Mouse (Mus musculus) forebrain, embryonic 15.5 days (tissue): Measurements from ENCODE around the gene Gm6793. TPM values are rescaled to one million over a fixed set of nuclear protein-coding genes. Genes with fewer than 3 reads are reported as not detected.

Source experiments
- ATAC-seq: fragments of 200-750 bp; cut with Nextera tagmentation; replicated peaks from 2 replicates; pipeline ENCODE4 v1.8.0; 2017; ENCODE audit warnings: mild to moderate bottlenecking, moderate TSS enrichment, moderate library complexity
- H3K27ac ChIP-seq: fragments of 300-500 bp; sonication (generic); replicated peaks from 2 replicates; pipeline ENCODE4 v1.5.1; 2015; ENCODE audit warnings: mild to moderate bottlenecking, inconsistent platforms
- H3K27me3 ChIP-seq: fragments of 300-500 bp; sonication (generic); 2 replicates; pipeline ENCODE4 v1.6.1; 2015; ENCODE audit warnings: inconsistent platforms
- H3K36me3 ChIP-seq: fragments of 300-500 bp; sonication (generic); 2 replicates; pipeline ENCODE4 v1.6.1; 2015; ENCODE audit warnings: mild to moderate bottlenecking, inconsistent platforms
- H3K4me1 ChIP-seq: fragments of 300-500 bp; sonication (generic); 2 replicates; pipeline ENCODE4 v1.6.1; 2015; ENCODE audit warnings: inconsistent platforms
- H3K4me2 ChIP-seq: fragments of 300-500 bp; sonication (generic); replicated peaks from 2 replicates; pipeline ENCODE4 v1.6.1; 2015; ENCODE audit warnings: mild to moderate bottlenecking, inconsistent platforms
- H3K4me3 ChIP-seq: fragments of 300-500 bp; sonication (generic); 2 replicates; pipeline ENCODE4 v1.5.1; 2015; ENCODE audit warnings: mild to moderate bottlenecking, inconsistent platforms
- H3K9ac ChIP-seq: fragments of 300-500 bp; sonication (generic); replicated peaks from 2 replicates; pipeline ENCODE4 v1.6.1; 2015; ENCODE audit warnings: mild to moderate bottlenecking, inconsistent platforms
- H3K9me3 ChIP-seq: fragments of 300-500 bp; sonication (generic); 2 replicates; pipeline ENCODE4 v1.6.1; 2016; ENCODE audit warnings: inconsistent platforms
- WGBS: fragments of 180-500 bp; shearing (Covaris S2); methylation state at CpG from one replicate; pipeline ENCODE4 v1.1.7; 2015; ENCODE audit warnings: mixed read lengths; 5-methylcytosine and 5-hydroxymethylcytosine counted together
- polyA plus RNA-seq: library from polyadenylated mRNA; unstranded; fragments of >200 nt; fragmentation: Nextera tagmentation; extraction: Ambion mirVana; gene quantifications from 2 replicates; pipeline ENCODE4 v1.2.1, GENCODE M21; 2015

Gene Gm6793
- 0.20 and 0.80 TPM in 2 replicates for polyA plus RNA-seq

DNA sequence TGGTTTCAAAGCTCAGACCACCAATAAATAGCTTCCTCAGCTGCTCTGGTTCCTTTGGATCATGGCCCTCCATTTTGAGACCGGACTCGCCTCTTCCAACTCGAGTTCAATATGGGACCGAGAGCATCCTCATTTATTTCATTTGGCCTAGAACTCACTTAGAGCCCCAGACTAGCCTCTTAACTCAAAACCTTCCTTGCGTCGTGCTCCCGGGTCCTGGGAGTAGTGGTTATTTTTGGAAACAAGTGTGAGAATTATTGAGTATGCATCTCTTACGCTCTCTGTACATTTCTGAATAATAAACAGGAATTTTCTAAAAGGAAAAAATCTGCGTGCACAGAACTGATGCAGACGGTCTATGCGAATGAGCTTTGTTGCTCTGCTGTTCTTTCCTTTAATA, at the start of gene Gm6793:
TSS of gene Gm6793 (minus strand) at position 101 of the 400 bp plus-strand sequence.
- Histone ChIP-seq H3K27me3 (no peaks in the 10 kb centered on the region), H3K27ac (no peak within 1 kb of the TSS), H3K4me2 (no peak within 1 kb of the TSS), H3K4me3 (no peak within 1 kb of the TSS), H3K4me1 (peaks cover 22% of the 10 kb centered on the region), H3K36me3 (peaks cover 37% of the 10 kb centered on the region), H3K9me3 (no peaks in the 10 kb centered on the region), H3K9ac (no peak within 1 kb of the TSS)
- WGBS: 88% methylated on average over 11 of the region's 11 CpGs
- ATAC-seq: no peak

DNA sequence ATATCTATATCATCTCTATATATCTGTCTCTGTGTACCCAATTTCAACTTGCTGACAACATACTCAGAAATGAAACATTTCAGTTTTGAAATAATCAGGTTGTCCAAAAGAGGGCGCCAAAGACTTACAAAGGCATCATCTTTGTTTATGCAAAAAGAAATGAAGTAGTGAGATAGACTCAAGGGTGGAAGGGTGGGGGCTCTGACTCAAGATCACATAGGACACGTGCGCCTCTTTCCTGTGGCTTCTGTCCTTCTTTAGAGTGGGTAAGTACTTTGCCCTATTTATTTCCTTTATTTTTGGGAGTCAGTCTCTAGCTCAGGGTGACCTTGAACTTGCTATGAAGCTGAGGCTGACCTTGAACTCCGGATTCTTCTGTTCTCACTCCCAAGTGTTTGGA, 46.5 kb upstream of the Gm6793 start:
- peak; percentile 51; the same call in 1 of the 2 replicates for ATAC-seq
- Histone ChIP-seq H3K27me3 (no peaks in the 10 kb centered on the region), H3K4me2 (no peak overlapping the region), H3K4me1 (0 out of 2 replicates have a peak, but pooled peaks cover 3% of the 10 kb centered on the region), H3K9me3 (no peaks in the 10 kb centered on the region), H3K4me3 (no peak overlapping the region), H3K9ac (no peak overlapping the region), H3K27ac (no peak overlapping the region), H3K36me3 (no peaks in the 10 kb centered on the region)
- 36% methylated on average over 4 of the region's 4 CpGs for WGBS

DNA sequence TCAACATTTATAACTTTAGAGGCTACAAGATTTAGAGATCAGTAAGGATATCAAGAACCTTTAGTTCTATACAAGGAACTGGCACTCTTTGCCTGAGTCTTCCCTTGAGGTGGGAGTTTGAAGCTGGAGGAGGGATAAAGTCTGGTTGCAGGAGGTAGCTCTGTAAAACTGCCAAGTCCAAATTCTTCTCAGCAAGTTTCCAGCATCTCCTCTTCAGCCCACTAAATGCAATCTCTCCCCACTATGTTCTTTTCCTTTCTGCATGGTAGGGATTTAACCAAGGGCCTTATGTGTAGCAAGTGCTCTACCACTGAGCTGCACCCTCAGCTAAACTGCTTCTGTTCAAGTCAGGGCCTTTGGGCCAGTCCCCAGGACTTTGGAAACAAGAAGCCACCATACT, 39.6 kb upstream of the Gm6793 start:
- Histone ChIP-seq H3K9ac (no peak overlapping the region), H3K4me2 (no peak overlapping the region), H3K27ac (no peak overlapping the region), H3K9me3 (no peaks in the 10 kb centered on the region), H3K27me3 (no peaks in the 10 kb centered on the region), H3K4me1 (no peaks in the 10 kb centered on the region), H3K4me3 (no peak overlapping the region), H3K36me3 (no peaks in the 10 kb centered on the region)
- no peak for ATAC-seq

DNA sequence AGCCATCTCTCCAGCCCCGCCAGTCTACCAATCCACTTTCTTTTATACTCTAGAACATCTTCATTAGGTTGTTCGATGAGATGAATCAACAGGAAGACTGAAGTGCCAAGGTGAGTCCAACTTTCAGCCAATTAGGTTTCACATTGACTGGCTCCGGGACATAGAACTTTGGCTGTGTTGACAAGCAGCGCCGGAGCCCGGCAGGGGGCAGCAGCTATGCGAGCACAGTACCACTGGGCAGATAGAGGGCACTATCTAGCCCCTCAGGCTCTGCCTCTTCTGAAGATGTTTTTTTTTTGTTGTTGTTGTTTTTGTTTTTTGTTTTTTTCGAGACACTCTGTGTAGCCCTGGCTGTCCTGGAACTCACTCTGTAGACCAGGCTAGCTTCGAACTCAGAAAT, 36.7 kb upstream of the Gm6793 start:
- no peaks in the 10 kb centered on the region for H3K9me3 ChIP-seq
- no peak overlapping the region for H3K4me2 ChIP-seq
- no peaks in the 10 kb centered on the region for H3K27me3 ChIP-seq
- H3K27ac ChIP-seq: no peak overlapping the region
- no peaks in the 10 kb centered on the region for H3K4me1 ChIP-seq
- H3K9ac ChIP-seq: no peak overlapping the region
- no peak for ATAC-seq
- H3K4me3 ChIP-seq: no peak overlapping the region
- WGBS: 81% methylated on average over 9 of the region's 9 CpGs
- no peaks in the 10 kb centered on the region for H3K36me3 ChIP-seq

DNA sequence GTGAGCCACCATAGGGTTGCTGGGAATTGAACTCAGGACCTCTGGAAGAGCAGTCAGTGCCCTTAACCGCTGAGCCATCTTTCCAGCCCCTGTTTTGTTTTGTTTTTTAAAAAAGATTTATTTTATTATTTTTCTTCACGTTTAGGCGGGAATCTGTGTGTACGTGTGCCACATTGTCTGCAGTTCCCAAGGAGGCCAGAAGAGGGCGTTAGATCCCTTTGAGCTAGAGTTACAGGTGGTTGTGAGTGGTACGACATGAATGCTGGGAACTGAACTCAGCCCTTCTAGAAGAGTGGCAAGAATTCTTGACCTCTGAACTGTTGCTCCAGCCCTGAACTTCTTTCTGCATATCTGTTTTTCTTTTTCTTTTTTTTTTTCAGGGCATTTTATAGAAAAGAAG, 35.1 kb upstream of the Gm6793 start:
- Histone ChIP-seq H3K27ac (no peak overlapping the region), H3K27me3 (no peaks in the 10 kb centered on the region), H3K9me3 (no peaks in the 10 kb centered on the region), H3K9ac (no peak overlapping the region), H3K4me3 (no peak overlapping the region), H3K4me1 (no peaks in the 10 kb centered on the region), H3K36me3 (no peaks in the 10 kb centered on the region), H3K4me2 (no peak overlapping the region)
- 83% methylated on average over 6 of the region's 6 CpGs for WGBS
- ATAC-seq: no peak

DNA sequence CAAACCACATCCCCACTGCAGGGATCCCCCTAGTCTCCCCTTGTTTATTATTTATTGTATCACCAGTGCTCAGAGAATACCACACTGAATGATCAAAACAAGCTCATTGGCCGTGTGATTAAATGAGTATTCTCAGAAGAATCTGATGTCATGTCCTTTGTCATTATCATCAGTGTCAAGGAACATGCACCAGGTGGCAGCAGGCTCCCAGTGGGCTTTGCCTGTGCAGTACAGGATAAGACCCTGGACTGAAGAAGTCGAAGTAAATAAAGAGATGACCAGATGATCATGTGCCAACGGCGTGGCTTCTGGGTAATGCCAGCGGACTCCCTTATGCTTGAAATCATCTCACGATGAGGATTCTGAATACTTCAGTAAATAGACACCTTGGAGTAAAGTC, 33.5 kb upstream of the Gm6793 start:
- 78% methylated on average over 6 of the region's 6 CpGs for WGBS
- no peaks in the 10 kb centered on the region for H3K36me3 ChIP-seq

DNA sequence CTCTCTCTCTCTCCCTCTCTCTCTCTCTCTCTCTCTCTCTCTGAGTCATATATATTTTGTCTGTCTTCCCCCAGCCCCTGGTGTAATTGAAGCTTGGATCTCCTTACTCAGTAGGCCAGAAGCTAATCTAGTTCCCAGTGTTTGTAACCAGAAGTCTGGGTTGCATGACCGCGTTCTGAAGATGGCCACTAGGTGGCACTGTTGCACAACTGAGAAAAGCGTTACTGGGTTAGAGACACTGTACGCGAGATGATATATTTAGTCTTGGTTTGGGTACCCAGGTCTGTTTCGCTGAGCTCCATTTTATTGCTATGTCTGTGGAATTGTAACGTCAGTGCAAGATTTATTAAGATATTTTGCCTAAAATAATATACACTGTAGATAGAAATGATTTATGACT, 31.1 kb upstream of the Gm6793 start:
- no peak overlapping the region for H3K4me2 ChIP-seq
- H3K4me3 ChIP-seq: no peak overlapping the region
- H3K27me3 ChIP-seq: no peaks in the 10 kb centered on the region
- peak; percentile 82 for ATAC-seq
- H3K27ac ChIP-seq: no peak overlapping the region
- H3K9me3 ChIP-seq: no peaks in the 10 kb centered on the region
- WGBS: 5% methylated on average over 7 of the region's 7 CpGs
- H3K4me1 ChIP-seq: no peaks in the 10 kb centered on the region
- H3K9ac ChIP-seq: no peak overlapping the region
- no peaks in the 10 kb centered on the region for H3K36me3 ChIP-seq

More for the DNA sequence above, 33.5 kb upstream of the Gm6793 start:
- Histone ChIP-seq H3K4me1 (no peaks in the 10 kb centered on the region), H3K27me3 (no peaks in the 10 kb centered on the region), H3K9me3 (no peaks in the 10 kb centered on the region), H3K4me2 (no peak overlapping the region), H3K9ac (no peak overlapping the region), H3K27ac (no peak overlapping the region), H3K4me3 (no peak overlapping the region)
- no peak for ATAC-seq

DNA sequence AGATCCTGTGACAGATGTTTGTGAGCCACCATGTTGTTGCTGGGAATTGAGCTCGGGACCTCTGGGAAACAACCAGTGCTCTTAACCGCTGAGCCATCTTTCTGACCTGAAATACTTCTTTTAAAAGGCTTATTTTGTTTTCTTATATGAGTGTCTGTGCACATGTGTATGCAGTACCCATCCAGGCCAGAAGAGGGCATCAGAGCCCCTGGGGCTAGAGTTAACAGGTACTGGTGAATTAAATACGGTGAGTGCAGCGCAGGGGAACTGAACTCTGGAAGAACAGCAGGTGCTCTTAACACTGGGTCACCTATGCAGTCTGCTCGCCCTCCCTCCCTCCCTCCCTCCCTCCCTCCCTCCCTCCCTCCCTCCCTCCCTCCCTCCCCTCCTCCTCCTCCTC, 30.3 kb upstream of the Gm6793 start:
- no peaks in the 10 kb centered on the region for H3K4me1 ChIP-seq
- H3K4me3 ChIP-seq: no peak overlapping the region
- WGBS: 84% methylated on average over 5 of the region's 5 CpGs
- ATAC-seq: no peak
- H3K9ac ChIP-seq: no peak overlapping the region
- H3K36me3 ChIP-seq: no peaks in the 10 kb centered on the region
- H3K4me2 ChIP-seq: no peak overlapping the region
- no peaks in the 10 kb centered on the region for H3K9me3 ChIP-seq
- H3K27ac ChIP-seq: no peak overlapping the region
- H3K27me3 ChIP-seq: no peaks in the 10 kb centered on the region

DNA sequence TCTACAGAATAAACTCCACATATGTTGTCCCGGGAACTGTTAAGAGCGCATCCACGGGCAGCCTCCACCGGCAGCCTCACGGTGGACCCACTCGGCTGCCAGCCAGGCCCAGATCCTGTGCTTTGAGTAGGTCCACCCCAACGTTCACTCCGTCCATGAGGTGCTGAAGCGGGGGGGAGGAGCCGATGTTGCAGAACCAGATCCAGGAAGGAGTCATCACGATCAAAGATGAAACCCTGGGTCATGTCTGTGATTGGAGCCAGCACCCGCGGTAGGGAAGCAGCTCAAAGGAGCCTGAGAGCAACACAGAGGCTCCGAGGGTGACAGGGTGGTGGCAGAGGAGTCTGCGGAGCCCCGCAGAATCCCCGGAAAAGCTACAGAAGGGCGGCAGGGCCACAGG, 22.7 kb upstream of the Gm6793 start:
- no peak for ATAC-seq
- Histone ChIP-seq H3K4me2 (no peak overlapping the region), H3K36me3 (no peaks in the 10 kb centered on the region), H3K9ac (no peak overlapping the region), H3K27me3 (no peaks in the 10 kb centered on the region), H3K9me3 (no peaks in the 10 kb centered on the region), H3K4me3 (no peak overlapping the region), H3K27ac (no peak overlapping the region), H3K4me1 (no peaks in the 10 kb centered on the region)
- 89% methylated on average over 18 of the region's 18 CpGs for WGBS

DNA sequence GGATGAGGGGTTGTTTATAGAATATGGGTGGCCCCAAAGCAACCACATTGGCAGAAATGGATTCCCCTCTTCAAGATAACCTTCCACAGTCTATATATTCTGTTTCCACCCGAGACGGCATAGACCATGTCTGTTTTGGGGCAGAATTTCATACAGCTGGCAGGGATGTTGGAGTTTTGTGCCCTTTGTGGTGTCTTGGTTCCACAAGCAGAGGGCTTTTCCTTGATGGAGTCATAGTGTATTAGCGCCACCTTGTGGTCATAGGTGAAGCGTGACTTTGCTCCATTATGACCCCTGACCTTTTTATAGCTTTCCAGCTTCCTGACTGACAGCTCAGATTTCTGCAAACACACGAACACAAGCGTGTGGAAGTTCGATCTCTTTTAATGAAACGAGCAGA, 19.8 kb upstream of the Gm6793 start:
- Histone ChIP-seq H3K4me1 (no peaks in the 10 kb centered on the region), H3K27ac (no peak overlapping the region), H3K9ac (no peak overlapping the region), H3K9me3 (no peaks in the 10 kb centered on the region), H3K27me3 (no peaks in the 10 kb centered on the region), H3K4me2 (no peak overlapping the region), H3K4me3 (no peak overlapping the region), H3K36me3 (no peaks in the 10 kb centered on the region)
- ATAC-seq: no peak
- 21% methylated on average over 8 of the region's 8 CpGs for WGBS

DNA sequence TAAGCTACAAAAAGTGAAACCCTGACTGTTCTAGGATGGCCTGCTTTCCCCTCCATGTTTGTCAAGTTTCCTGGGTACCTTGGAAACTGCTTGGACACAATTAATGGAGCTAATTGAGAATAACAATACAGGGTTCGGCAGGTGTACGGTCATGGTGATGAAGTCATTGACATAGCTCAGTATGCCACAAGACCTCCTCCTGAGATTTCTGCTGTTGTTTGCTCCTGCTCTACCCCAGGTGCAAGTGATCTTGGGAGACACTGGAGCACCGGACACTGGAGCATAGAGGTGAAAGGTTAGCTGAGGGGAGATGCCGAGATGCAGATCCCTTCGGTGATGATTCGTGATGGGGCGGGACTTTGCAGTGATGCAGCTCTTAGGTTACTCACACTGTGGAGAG, 18.2 kb upstream of the Gm6793 start:
- no peak for ATAC-seq
- Histone ChIP-seq H3K36me3 (no peaks in the 10 kb centered on the region), H3K9ac (no peak overlapping the region), H3K4me1 (no peaks in the 10 kb centered on the region), H3K27me3 (no peaks in the 10 kb centered on the region), H3K4me3 (no peak overlapping the region), H3K27ac (no peak overlapping the region), H3K9me3 (no peaks in the 10 kb centered on the region), H3K4me2 (no peak overlapping the region)
- WGBS: 44% methylated on average over 7 of the region's 7 CpGs

DNA sequence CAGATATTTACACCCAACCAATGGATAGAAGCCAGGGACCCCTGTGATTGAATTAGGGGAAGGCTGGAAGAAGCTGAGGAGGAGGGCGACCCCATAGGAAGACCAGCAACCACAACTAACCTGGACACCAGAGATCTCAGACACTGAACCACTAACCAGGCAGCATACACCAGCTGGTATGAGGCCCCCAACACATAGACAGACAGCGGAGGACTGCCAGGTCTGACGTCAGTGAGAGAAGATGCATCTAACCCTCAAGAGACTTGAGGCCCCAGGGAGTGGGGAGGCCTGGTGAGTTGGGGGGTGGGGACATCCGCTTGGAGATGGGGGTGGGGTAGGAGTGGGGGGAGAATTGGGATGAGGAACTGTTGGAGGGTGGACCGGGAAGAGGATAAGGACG, 15.8 kb upstream of the Gm6793 start:
- Histone ChIP-seq H3K9me3 (no peaks in the 10 kb centered on the region), H3K9ac (no peak overlapping the region), H3K36me3 (no peaks in the 10 kb centered on the region), H3K4me2 (no peak overlapping the region), H3K27me3 (no peaks in the 10 kb centered on the region), H3K27ac (no peak overlapping the region), H3K4me1 (no peaks in the 10 kb centered on the region), H3K4me3 (no peak overlapping the region)
- 51% methylated on average over 6 of the region's 6 CpGs for WGBS
- no peak for ATAC-seq

DNA sequence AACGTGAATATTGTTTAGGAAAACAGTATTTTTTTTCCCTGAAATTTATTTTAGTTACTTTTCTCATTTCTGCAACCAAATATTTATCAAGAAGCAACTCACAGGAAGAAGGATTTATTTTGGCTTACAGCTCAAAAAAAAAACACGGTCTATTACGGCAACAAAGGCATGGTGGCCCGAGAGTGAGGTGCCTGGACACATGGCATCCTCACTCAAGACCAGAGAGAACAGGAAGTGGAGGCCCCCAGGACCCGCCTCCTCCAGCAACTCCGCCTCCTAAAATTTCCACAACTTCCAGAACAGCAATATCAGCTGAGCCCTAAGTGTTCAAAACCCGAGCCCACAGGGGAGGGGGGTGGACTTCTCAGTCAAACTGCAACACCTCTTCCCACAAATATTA, 14.6 kb upstream of the Gm6793 start:
- Histone ChIP-seq H3K9ac (no peak overlapping the region), H3K4me3 (no peak overlapping the region), H3K4me1 (no peaks in the 10 kb centered on the region), H3K27ac (no peak overlapping the region), H3K9me3 (no peaks in the 10 kb centered on the region), H3K36me3 (no peaks in the 10 kb centered on the region), H3K4me2 (no peak overlapping the region), H3K27me3 (no peaks in the 10 kb centered on the region)
- 89% methylated on average over 7 of the region's 7 CpGs for whole genome bisulfite sequencing
- no peak for ATAC-seq
